Mouse (Mus musculus): ENCODE measurements around the gene Alpk1. TPM values are rescaled to one million over a fixed set of nuclear protein-coding genes. Genes with fewer than 3 reads are reported as not detected.

Alpk1 gene
- total RNA-seq, 1 experiment: 0.80 TPM

- in situ Hi-C loops (cut with MboI; ENCODE audit: low sequenced_read_pairs in 2 of 2, unreplicated experiment in 2 of 2): loop anchor here in 1 of 2 experiments (25.0 kb wide), 1 partner anchor 121 kb away; the partner anchor contains the start of gene Neurog2
- no peak for TF ChIP-seq HCFC1 (IDR thresholded peaks at IDR 0.05; ENCODE audit: borderline replicate concordance, insufficient read depth, low read length)
- Histone ChIP-seq H3K9ac (ENCODE audit: insufficient read depth, low read depth, low read length, poor library complexity, severe bottlenecking) (no peak overlapping the region), H3K36me3 (ENCODE audit: control insufficient read depth, insufficient read depth, low read length, poor library complexity, severe bottlenecking) (no peaks in the 10 kb centered on the region), H3K9me3 (ENCODE audit: control insufficient read depth, insufficient read depth, low read depth, low read length) (no peaks in the 10 kb centered on the region), H3K27ac (ENCODE audit: insufficient read depth, low read depth, low read length, poor library complexity, severe bottlenecking) (no peak overlapping the region), H3K4me3 (ENCODE audit: insufficient read depth in 1 of 2, low read depth in 1 of 2, low read length in 2 of 2, poor library complexity in 1 of 2, severe bottlenecking in 1 of 2) (no peak overlapping the region), H3K4me1 (ENCODE audit: control insufficient read depth in 2 of 2, insufficient read depth in 2 of 2, low read length in 2 of 2, poor library complexity in 1 of 2) (no peaks in the 10 kb centered on the region)
- no peak for DNase-seq (ENCODE audit: low read depth, low spot score)
Measured at GRCm38 (mm10) chr3:127757886-127758301, 22.4 kb downstream of the Alpk1 start.

- H3K36me3 ChIP-seq (ENCODE audit: control insufficient read depth, insufficient read depth, low read length, poor library complexity, severe bottlenecking): no peaks in the 10 kb centered on the region
- H3K4me3 ChIP-seq (ENCODE audit: insufficient read depth in 1 of 2, low read depth in 1 of 2, low read length in 2 of 2, poor library complexity in 1 of 2, severe bottlenecking in 1 of 2): no peak overlapping the region
- in situ Hi-C loops (cut with MboI; ENCODE audit: low sequenced_read_pairs in 2 of 2, unreplicated experiment in 2 of 2): loop anchor here in 1 of 2 experiments (25.0 kb wide), 1 partner anchor 119 kb away; the partner anchor contains the start of gene Neurog2
- TF ChIP-seq MAFK (IDR thresholded peaks at IDR 0.05; ENCODE audit: insufficient read depth, low read depth, low read length): no peak
- no peak for TF ChIP-seq HCFC1 (IDR thresholded peaks at IDR 0.05; ENCODE audit: borderline replicate concordance, insufficient read depth, low read length)
- H3K9me3 ChIP-seq (ENCODE audit: control insufficient read depth, insufficient read depth, low read depth, low read length): no peaks in the 10 kb centered on the region
- H3K27ac ChIP-seq (ENCODE audit: insufficient read depth, low read depth, low read length, poor library complexity, severe bottlenecking): no peak overlapping the region
- H3K9ac ChIP-seq (ENCODE audit: insufficient read depth, low read depth, low read length, poor library complexity, severe bottlenecking): no peak overlapping the region
- DNase-seq (ENCODE audit: low read depth, low spot score): no peak
- H3K4me1 ChIP-seq (ENCODE audit: control insufficient read depth in 2 of 2, insufficient read depth in 2 of 2, low read length in 2 of 2, poor library complexity in 1 of 2): no peaks in the 10 kb centered on the region
Measured at GRCm38 (mm10) chr3:127756458-127756857, 23.9 kb downstream of the Alpk1 start.

- TF ChIP-seq ZNF384 (IDR thresholded peaks at IDR 0.05; ENCODE audit: low read depth, low read length) (no peak), ZC3H11A (IDR thresholded peaks at IDR 0.05; ENCODE audit: borderline replicate concordance, low read depth, low read length) (no peak), CHD2 (IDR thresholded peaks at IDR 0.05; ENCODE audit: low read depth, low read length) (no peak), HCFC1 (IDR thresholded peaks at IDR 0.05; ENCODE audit: borderline replicate concordance, insufficient read depth, low read length) (no peak), MAFK (IDR thresholded peaks at IDR 0.05; ENCODE audit: insufficient read depth, low read depth, low read length) (no peak)
- Histone ChIP-seq H3K4me3 (ENCODE audit: insufficient read depth in 1 of 2, low read depth in 1 of 2, low read length in 2 of 2, poor library complexity in 1 of 2, severe bottlenecking in 1 of 2) (no peak overlapping the region), H3K9ac (ENCODE audit: insufficient read depth, low read depth, low read length, poor library complexity, severe bottlenecking) (no peak overlapping the region), H3K4me1 (ENCODE audit: control insufficient read depth in 2 of 2, insufficient read depth in 2 of 2, low read length in 2 of 2, poor library complexity in 1 of 2) (no peaks in the 10 kb centered on the region), H3K9me3 (ENCODE audit: control insufficient read depth, insufficient read depth, low read depth, low read length) (no peaks in the 10 kb centered on the region), H3K36me3 (ENCODE audit: control insufficient read depth, insufficient read depth, low read length, poor library complexity, severe bottlenecking) (no peaks in the 10 kb centered on the region), H3K27ac (ENCODE audit: insufficient read depth, low read depth, low read length, poor library complexity, severe bottlenecking) (no peak overlapping the region)
- no peak for DNase-seq (ENCODE audit: low read depth, low spot score)
- in situ Hi-C loops (cut with MboI; ENCODE audit: low sequenced_read_pairs in 2 of 2, unreplicated experiment in 2 of 2): loop anchor here in 1 of 2 experiments (25.0 kb wide), 1 partner anchor 113 kb away; the partner anchor contains the start of gene Neurog2
Measured at GRCm38 (mm10) chr3:127749981-127750562, 30.3 kb downstream of the Alpk1 start.

- in situ Hi-C loops (cut with MboI; ENCODE audit: low sequenced_read_pairs in 2 of 2, unreplicated experiment in 2 of 2): no loop called here
- Histone ChIP-seq H3K27ac (ENCODE audit: insufficient read depth, low read depth, low read length, poor library complexity, severe bottlenecking) (no peak overlapping the region), H3K4me1 (ENCODE audit: control insufficient read depth in 2 of 2, insufficient read depth in 2 of 2, low read length in 2 of 2, poor library complexity in 1 of 2) (no peaks in the 10 kb centered on the region), H3K9ac (ENCODE audit: insufficient read depth, low read depth, low read length, poor library complexity, severe bottlenecking) (no peak overlapping the region), H3K4me3 (ENCODE audit: insufficient read depth in 1 of 2, low read depth in 1 of 2, low read length in 2 of 2, poor library complexity in 1 of 2, severe bottlenecking in 1 of 2) (no peak overlapping the region), H3K9me3 (ENCODE audit: control insufficient read depth, insufficient read depth, low read depth, low read length) (no peaks in the 10 kb centered on the region), H3K36me3 (ENCODE audit: control insufficient read depth, insufficient read depth, low read length, poor library complexity, severe bottlenecking) (no peaks in the 10 kb centered on the region)
- TF ChIP-seq ZC3H11A (IDR thresholded peaks at IDR 0.05; ENCODE audit: borderline replicate concordance, low read depth, low read length) (no peak), MAFK (IDR thresholded peaks at IDR 0.05; ENCODE audit: insufficient read depth, low read depth, low read length) (no peak), ZNF384 (IDR thresholded peaks at IDR 0.05; ENCODE audit: low read depth, low read length) (no peak), HCFC1 (IDR thresholded peaks at IDR 0.05; ENCODE audit: borderline replicate concordance, insufficient read depth, low read length) (no peak), CHD2 (IDR thresholded peaks at IDR 0.05; ENCODE audit: low read depth, low read length) (no peak)
- DNase-seq (ENCODE audit: low read depth, low spot score): no peak
Measured at GRCm38 (mm10) chr3:127749266-127749665, 31.1 kb downstream of the Alpk1 start.

- Histone ChIP-seq H3K4me3 (ENCODE audit: insufficient read depth in 1 of 2, low read depth in 1 of 2, low read length in 2 of 2, poor library complexity in 1 of 2, severe bottlenecking in 1 of 2) (no peak overlapping the region), H3K9me3 (ENCODE audit: control insufficient read depth, insufficient read depth, low read depth, low read length) (no peaks in the 10 kb centered on the region), H3K36me3 (ENCODE audit: control insufficient read depth, insufficient read depth, low read length, poor library complexity, severe bottlenecking) (no peaks in the 10 kb centered on the region), H3K9ac (ENCODE audit: insufficient read depth, low read depth, low read length, poor library complexity, severe bottlenecking) (no peak overlapping the region), H3K27ac (ENCODE audit: insufficient read depth, low read depth, low read length, poor library complexity, severe bottlenecking) (no peak overlapping the region), H3K4me1 (ENCODE audit: control insufficient read depth in 2 of 2, insufficient read depth in 2 of 2, low read length in 2 of 2, poor library complexity in 1 of 2) (no peaks in the 10 kb centered on the region)
- in situ Hi-C loops (cut with MboI; ENCODE audit: low sequenced_read_pairs in 2 of 2, unreplicated experiment in 2 of 2): no loop called here
- DNase-seq (ENCODE audit: low read depth, low spot score): no peak
- TF ChIP-seq ZNF384 (IDR thresholded peaks at IDR 0.05; ENCODE audit: low read depth, low read length): no peak
- TF ChIP-seq ZC3H11A (IDR thresholded peaks at IDR 0.05; ENCODE audit: borderline replicate concordance, low read depth, low read length): no peak
- no peak for TF ChIP-seq CHD2 (IDR thresholded peaks at IDR 0.05; ENCODE audit: low read depth, low read length)
- TF ChIP-seq MAFK (IDR thresholded peaks at IDR 0.05; ENCODE audit: insufficient read depth, low read depth, low read length): no peak
- TF ChIP-seq HCFC1 (IDR thresholded peaks at IDR 0.05; ENCODE audit: borderline replicate concordance, insufficient read depth, low read length): no peak
Measured at GRCm38 (mm10) chr3:127748644-127749043, 31.7 kb downstream of the Alpk1 start.
